Mouse (Mus musculus) kidney, embryonic 15.5 days (tissue): ENCODE measurements at regions not wholly inside any gene's neighbourhood (a gene's known extent, or its start where the extent isn't known, plus 50 kb on each side); places are given as distances from the start of the nearest gene placed in this dataset.

Experiments
- ATAC-seq: fragments of 200-750 bp; cut with Nextera tagmentation; replicated peaks from 2 replicates; pipeline ENCODE4 v1.8.0; 2017; ENCODE audit warnings: moderate TSS enrichment; ENCODE audit not compliant: low FRiP score
- H3K27ac ChIP-seq: fragments of 300-500 bp; sonication (generic); 2 replicates; pipeline ENCODE4 v1.5.1; 2015; ENCODE audit warnings: mild to moderate bottlenecking, inconsistent platforms
- H3K27me3 ChIP-seq: fragments of 300-500 bp; sonication (generic); 2 replicates; pipeline ENCODE4 v1.6.1; 2015; ENCODE audit warnings: inconsistent platforms
- H3K36me3 ChIP-seq: fragments of 300-500 bp; sonication (generic); 2 replicates; pipeline ENCODE4 v1.6.1; 2015; ENCODE audit warnings: inconsistent platforms
- H3K4me1 ChIP-seq: fragments of 300-500 bp; sonication (generic); 2 replicates; pipeline ENCODE4 v1.6.1; 2015; ENCODE audit warnings: inconsistent platforms
- H3K4me2 ChIP-seq: fragments of 300-500 bp; sonication (generic); 2 replicates; pipeline ENCODE4 v1.6.1; 2015; ENCODE audit warnings: moderate library complexity, mild to moderate bottlenecking, inconsistent platforms
- H3K4me3 ChIP-seq: fragments of 300-500 bp; sonication (generic); replicated peaks from 2 replicates; pipeline ENCODE4 v1.5.1; 2015; ENCODE audit warnings: mild to moderate bottlenecking, inconsistent platforms
- H3K9ac ChIP-seq: fragments of 300-500 bp; sonication (generic); 2 replicates; pipeline ENCODE4 v1.6.1; 2015; ENCODE audit warnings: mild to moderate bottlenecking, inconsistent platforms
- H3K9me3 ChIP-seq: fragments of 300-500 bp; sonication (generic); replicated peaks from 2 replicates; pipeline ENCODE4 v1.6.1; 2016; ENCODE audit warnings: inconsistent platforms
- WGBS: fragments of 180-500 bp; shearing (Covaris S2); methylation state at CpG from one replicate; pipeline ENCODE4 v1.1.7; 2015; ENCODE audit warnings: mixed read lengths; 5-methylcytosine and 5-hydroxymethylcytosine counted together

- no peak for ATAC-seq
- Histone ChIP-seq H3K27me3 (no peaks in the 10 kb centered on the region), H3K36me3 (no peaks in the 10 kb centered on the region), H3K27ac (no peak overlapping the region), H3K9ac (no peak overlapping the region), H3K4me2 (no peak overlapping the region), H3K9me3 (no peaks in the 10 kb centered on the region), H3K4me3 (no peak overlapping the region), H3K4me1 (peaks cover 10% of the 10 kb centered on the region; the same call in 1 of the 2 replicates)
- WGBS: 76% methylated on average over 5 of the region's 5 CpGs
Observed at GRCm38 (mm10) chr11:45794361-45794981, 57.4 kb upstream of the Clint1 start.

- Histone ChIP-seq H3K27me3 (no peaks in the 10 kb centered on the region), H3K9me3 (no peaks in the 10 kb centered on the region), H3K9ac (no peak overlapping the region), H3K4me3 (no peak overlapping the region), H3K27ac (peak overlapping the region; percentile 33; the same call in 1 of the 2 replicates), H3K36me3 (no peaks in the 10 kb centered on the region), H3K4me1 (peaks cover 18% of the 10 kb centered on the region), H3K4me2 (no peak overlapping the region)
- WGBS: 43% methylated on average over 6 of the region's 6 CpGs
- no peak for ATAC-seq
Observed at GRCm38 (mm10) chr11:45795322-45795721, 56.5 kb upstream of the Clint1 start.

GRCm38 (mm10) chr11:45795731-45796130, 56.1 kb upstream of the Clint1 start:
- peak; percentile 65 for ATAC-seq

GRCm38 (mm10) chr11:45799732-45800386, 52.0 kb upstream of the Clint1 start:
- Histone ChIP-seq H3K36me3 (no peaks in the 10 kb centered on the region), H3K9ac (no peak overlapping the region), H3K4me3 (no peak overlapping the region), H3K4me1 (peaks cover 22% of the 10 kb centered on the region), H3K27ac (no peak overlapping the region), H3K4me2 (peak overlapping the region; percentile 44), H3K27me3 (no peaks in the 10 kb centered on the region), H3K9me3 (no peaks in the 10 kb centered on the region)
- 25% methylated on average over 9 of the region's 9 CpGs for WGBS
- peak; percentile 76 for ATAC-seq

More at GRCm38 (mm10) chr11:45795731-45796130, 56.1 kb upstream of the Clint1 start:
- Histone ChIP-seq H3K4me2 (no peak overlapping the region), H3K27ac (peak overlapping the region; percentile 33; the same call in 1 of the 2 replicates), H3K36me3 (no peaks in the 10 kb centered on the region), H3K9me3 (no peaks in the 10 kb centered on the region), H3K4me3 (no peak overlapping the region), H3K9ac (no peak overlapping the region), H3K4me1 (peaks cover 18% of the 10 kb centered on the region), H3K27me3 (no peaks in the 10 kb centered on the region)
- WGBS: 16% methylated on average over 3 of the region's 3 CpGs
